Mouse (Mus musculus): ENCODE results near the gene Kcnma1.

The Kcnma1 gene

DNA sequence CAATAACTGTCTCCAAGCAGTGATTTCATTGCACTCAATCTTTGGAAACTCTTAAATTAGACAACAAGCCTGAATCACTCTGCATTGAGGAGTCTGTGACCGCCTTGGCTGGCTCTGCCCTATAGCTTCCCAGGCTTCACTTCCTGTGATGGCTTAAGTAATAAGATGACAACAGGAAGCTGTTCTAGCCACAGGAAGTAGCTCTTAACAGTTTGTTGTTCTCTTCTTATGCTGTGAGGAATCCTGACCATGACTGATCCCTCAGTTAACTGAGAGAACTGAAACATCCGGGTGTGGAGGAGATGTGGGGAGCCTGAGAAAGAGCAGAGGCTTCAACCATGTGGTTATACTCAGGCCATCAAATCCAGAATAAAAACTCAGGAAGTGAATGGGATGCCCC, 549.2 kb downstream of the Kcnma1 start:
- DNase-seq (ENCODE audit: low read depth, low spot score) = no peak

DNA sequence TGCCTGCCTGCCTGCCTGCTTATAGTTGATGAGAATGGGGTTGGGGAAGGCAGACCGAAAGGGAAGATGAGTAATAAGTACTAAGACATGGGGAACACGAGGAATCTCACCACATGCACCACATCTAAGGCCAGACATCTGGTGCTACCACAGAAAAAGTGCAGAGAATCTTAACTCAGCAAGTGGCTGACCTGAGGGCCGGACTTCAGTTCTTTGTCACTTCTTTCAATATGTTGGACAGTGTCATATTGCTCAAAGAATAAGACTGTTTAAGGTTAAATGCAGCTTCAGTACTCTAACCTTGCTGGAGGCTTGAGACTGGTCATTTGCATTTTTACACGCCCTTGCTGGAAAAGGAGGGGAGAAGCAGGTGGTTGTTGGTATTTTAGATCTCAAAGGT, 555.7 kb downstream of the Kcnma1 start:
- no peak for DNase-seq (ENCODE audit: low read depth, low spot score)

DNA sequence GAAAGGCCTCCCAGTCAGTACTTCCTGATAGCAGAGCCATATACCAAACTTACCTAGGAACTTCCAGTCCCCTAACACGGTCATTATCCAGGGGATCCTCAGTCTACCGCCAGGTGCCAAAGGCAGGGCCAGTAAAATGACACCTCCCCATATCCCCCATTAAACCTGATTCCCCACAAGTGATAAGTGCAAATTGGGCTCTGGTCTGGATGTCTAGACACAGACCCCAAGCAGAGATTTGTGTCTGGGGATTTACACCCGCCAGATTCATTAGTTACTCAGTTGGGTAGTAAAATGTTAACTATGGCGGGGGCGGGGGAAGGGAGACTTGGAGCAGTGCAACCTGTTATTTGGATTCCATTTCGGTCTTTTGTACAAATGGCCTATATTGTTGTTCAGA, 562.6 kb downstream of the Kcnma1 start:
- no peak for DNase-seq (ENCODE audit: low read depth, low spot score)

DNA sequence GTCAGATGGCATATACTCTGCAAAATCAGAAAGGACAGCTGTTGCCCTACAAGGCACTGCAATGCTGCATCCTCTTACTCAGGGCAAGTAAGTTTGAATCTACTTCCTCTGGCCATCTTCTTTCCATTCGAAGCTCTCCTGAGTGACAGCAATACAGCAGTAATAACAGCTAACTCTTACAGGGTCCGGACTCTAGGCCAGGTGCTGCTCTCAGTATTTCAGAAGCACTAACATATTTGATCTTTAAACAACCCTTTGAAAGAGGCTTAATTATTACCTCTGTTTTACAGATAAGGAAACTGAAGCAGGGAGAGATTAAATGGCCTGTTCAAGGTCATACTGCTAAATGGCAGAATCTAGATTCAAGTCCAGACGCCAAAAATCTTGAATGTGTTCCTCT, 576.8 kb downstream of the Kcnma1 start:
- DNase-seq (ENCODE audit: low read depth, low spot score) = no peak

GRCm38 (mm10) chr14:23435861-23436260, 578.4 kb downstream of the Kcnma1 start:
- DNase-seq (ENCODE audit: low read depth, low spot score) = no peak

DNA sequence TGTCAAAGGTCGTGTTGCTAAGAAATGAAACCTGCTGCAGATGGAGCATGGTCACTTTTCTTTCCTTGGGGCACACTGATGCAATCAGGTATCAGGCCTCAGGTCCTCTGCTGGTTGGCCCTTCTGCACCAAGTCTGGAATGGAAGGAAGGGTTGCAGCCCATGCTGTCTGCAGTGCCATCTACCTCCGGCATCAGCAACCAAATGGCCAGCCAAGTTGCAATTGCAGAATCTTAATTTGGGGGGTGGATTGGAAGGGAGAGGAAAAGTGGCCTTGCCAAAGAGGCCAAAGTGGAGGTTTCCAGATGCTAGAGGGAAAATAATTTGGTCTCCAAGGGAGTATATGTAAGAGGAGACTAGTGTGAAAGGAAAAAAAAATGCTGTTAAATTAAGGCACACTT, 584.3 kb downstream of the Kcnma1 start:
- DNase-seq (ENCODE audit: low read depth, low spot score) = no peak

- DNase-seq (ENCODE audit: low read depth, low spot score) = peak; percentile 52
Observed at GRCm38 (mm10) chr14:23429043-23429442, 585.2 kb downstream of the Kcnma1 start.

- no peak for DNase-seq (ENCODE audit: low read depth, low spot score)
Observed at GRCm38 (mm10) chr14:23422481-23423040, 591.7 kb downstream of the Kcnma1 start.

DNA sequence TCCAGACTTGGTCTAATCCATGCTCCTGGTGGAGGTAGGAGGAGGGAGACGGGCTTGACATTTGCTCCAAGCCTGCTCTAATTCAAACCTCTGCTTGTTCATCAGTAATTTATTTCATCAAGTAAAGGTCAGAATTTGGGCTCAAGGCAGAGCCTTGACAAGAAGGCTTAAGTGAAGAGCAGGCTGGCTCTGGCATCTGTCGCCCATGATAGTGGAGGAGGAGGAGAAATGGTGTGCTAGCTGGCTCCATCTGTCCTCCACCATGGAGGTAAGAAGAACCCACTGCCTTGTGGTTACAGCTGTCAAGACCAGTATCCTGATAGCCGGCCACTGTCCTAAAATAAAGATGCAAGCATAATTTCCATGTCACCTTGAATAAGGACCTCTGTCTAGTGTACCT, 595.3 kb downstream of the Kcnma1 start:
- DNase-seq (ENCODE audit: low read depth, low spot score) = no peak

DNA sequence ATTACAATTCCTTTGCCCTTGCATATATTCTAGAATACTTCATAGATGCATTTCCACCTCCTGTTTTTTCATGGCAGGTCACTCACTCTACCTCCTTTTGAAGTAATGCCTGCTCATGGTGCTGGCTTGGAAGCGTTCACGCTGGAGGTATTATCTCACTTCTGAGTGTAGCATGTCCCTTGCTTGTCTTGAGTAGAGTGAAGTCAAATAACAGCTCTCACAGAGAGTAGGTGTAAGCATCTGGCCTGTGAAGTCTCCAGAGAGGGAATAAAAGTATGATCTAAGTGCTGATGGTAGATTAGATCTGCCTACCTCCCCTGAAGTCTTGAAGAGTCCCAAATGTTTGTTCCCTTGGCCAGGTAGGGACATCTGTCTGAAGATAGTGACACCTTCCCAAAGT, 607.2 kb downstream of the Kcnma1 start:
- DNase-seq (ENCODE audit: low read depth, low spot score) = no peak

GRCm38 (mm10) chr14:23400777-23401469, 613.4 kb downstream of the Kcnma1 start:
- DNase-seq (ENCODE audit: low read depth, low spot score) = peak; percentile 77

- DNase-seq (ENCODE audit: low read depth, low spot score) = peak; percentile 55
Observed at GRCm38 (mm10) chr14:23397642-23398041, 616.6 kb downstream of the Kcnma1 start.

GRCm38 (mm10) chr14:23391566-23391965, 622.7 kb downstream of the Kcnma1 start:
- DNase-seq (ENCODE audit: low read depth, low spot score) = no peak

GRCm38 (mm10) chr14:23390768-23391167, 623.5 kb downstream of the Kcnma1 start:
- no peak for DNase-seq (ENCODE audit: low read depth, low spot score)

GRCm38 (mm10) chr14:23390161-23390560, 624.1 kb downstream of the Kcnma1 start:
- DNase-seq (ENCODE audit: low read depth, low spot score) = no peak

DNA sequence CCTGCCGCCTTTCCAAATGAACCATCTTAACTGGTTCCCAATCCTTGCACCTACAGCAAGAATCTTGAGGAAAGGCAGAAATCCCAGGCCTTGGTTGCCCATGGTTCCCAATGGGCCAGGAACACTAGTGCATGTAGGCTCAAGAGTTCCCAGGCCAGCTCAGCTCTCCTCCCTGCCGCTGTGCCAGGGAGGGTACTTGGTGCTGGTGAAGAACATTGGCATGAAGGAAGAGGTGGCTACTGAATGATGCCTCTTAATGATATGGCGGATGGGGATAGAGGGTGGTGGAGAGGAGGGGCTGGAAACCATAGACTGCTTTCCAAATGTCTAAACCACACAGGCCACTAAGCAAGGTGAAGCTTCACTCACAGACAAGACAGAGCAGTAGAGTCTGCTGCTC, 627.5 kb downstream of the Kcnma1 start:
- no peak for DNase-seq (ENCODE audit: low read depth, low spot score)

DNA sequence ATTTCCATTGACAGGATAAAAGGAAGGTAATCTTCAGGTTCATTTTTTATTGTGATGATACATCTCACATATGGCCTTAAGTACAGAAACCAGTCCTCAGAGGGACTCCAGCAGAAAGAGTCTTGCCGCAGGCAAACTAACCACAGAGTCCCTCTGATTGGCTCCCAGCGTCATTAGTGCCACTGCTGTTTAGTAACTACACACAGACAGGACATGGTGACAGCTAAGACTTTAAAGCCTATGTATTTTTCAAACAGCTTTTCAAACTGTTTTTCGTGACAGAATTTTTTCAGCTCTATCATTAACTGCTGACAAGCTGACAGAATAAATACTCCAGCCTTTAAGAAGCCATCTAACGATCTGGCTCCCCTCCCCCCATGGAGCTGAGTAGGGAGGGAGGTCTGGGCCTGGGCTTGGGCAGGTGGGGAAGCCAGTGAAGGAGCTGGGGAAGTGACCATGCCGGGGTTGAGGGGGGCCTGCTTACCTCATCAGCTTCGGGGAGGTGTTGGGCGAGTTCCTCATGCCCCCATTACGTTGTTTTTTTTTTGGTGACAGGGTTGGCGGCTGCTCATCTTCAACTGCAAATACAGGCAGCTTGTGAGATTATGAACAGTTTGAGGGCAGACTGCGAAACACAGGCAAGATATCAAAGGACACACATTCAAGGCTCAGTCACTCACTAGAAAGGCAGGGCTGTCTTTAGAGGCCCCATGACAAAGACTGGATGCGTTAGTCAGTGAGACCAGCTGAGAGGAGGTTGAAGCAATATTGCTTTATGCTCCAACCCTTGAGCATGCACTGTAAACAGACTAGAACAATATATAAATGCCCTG, 628.3 kb downstream of the Kcnma1 start:
- no peak for DNase-seq (ENCODE audit: low read depth, low spot score)

- DNase-seq (ENCODE audit: low read depth, low spot score) = no peak
Observed at GRCm38 (mm10) chr14:23378351-23379087, 635.8 kb downstream of the Kcnma1 start.

- peak; percentile 14 for DNase-seq (ENCODE audit: low read depth, low spot score)
Observed at GRCm38 (mm10) chr14:23372021-23372420, 642.3 kb downstream of the Kcnma1 start.

DNA sequence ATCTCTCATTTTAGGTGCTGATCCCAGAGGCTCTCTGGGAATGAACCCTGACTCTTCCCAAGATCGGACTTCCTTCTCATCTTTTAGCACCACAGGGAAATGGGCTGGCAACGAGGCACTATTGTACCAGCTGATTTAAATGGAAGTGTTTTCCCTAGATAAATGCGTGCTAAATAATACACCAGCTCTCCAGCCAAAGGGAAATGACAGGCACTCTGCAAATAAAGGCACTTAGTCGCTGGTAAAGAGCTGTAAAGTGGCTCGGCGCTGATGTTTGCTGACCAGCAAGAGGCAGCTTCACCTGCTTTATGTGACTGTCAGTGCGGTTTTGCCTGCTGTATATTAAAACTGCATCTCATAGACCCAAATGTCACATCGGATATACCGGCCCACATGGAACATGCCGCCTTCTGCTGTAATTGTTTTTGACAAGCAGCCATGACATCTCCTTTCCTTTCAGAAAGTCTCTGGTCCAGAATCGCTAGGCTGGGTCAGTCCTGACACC, 653.7 kb downstream of the Kcnma1 start:
- no peak for DNase-seq (ENCODE audit: low read depth, low spot score)

GRCm38 (mm10) chr14:23358776-23359175, 655.5 kb downstream of the Kcnma1 start:
- no peak for DNase-seq (ENCODE audit: low read depth, low spot score)

All from ES-CJ7 (cell line).